Mouse (Mus musculus): ENCODE results near the gene Olfr430. TPM values are rescaled to one million over a fixed set of nuclear protein-coding genes. Genes with fewer than 3 reads are reported as not detected.
"Not testable (repeated sequence)": the region's sequence is repeated elsewhere in the genome, so short reads cannot be mapped to it uniquely, and the experiment has no call there.

The Olfr430 gene
- polyA plus RNA-seq, 1 experiment from 2014 or later, result not detected

- H3K9ac ChIP-seq (ENCODE audit: low read depth, low read length); H3K9me3 ChIP-seq (replicated peaks; ENCODE audit: control insufficient read depth, low read length, poor library complexity, severe bottlenecking); H3K36me3 ChIP-seq (ENCODE audit: control insufficient read depth, insufficient read depth, low read length); H3K4me1 ChIP-seq (ENCODE audit: control insufficient read depth, insufficient read depth, low read length); ATAC-seq; H3K27me3 ChIP-seq (ENCODE audit: control insufficient read depth, insufficient read depth, low read depth, low read length); H3K4me2 ChIP-seq (ENCODE audit: low read length); H3K27ac ChIP-seq (ENCODE audit: low read length); H3K4me3 ChIP-seq (ENCODE audit: low read depth, low read length): not testable (repeated sequence)
- WGBS, result 87% methylated on average over 4 of the region's 4 CpGs
These were observed 17.0 kb upstream of the Olfr430 start for GRCm38 (mm10) chr1:174049357-174049756.

DNA sequence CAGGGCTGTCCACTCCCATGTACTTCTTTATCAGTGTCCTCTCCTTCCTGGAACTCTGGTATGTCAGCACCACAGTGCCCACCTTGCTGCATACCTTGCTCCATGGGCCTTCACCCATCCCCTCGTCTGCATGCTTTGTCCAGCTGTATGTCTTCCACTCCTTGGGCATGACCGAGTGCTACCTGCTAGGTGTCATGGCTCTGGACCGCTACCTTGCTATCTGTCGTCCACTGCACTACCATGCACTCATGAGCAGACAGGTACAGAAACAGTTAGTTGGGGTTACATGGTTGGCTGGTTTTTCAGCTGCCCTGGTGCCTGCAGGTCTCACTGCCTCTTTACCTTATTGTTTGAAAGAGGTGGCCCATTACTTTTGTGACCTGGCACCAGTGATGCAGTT, 15.9 kb upstream of the Olfr430 start:
- no peaks in the 10 kb centered on the region for H3K9me3 ChIP-seq (replicated peaks; ENCODE audit: control insufficient read depth, low read length, poor library complexity, severe bottlenecking)
- no peak overlapping the region for H3K4me2 ChIP-seq (ENCODE audit: low read length)
- no peak overlapping the region for H3K27ac ChIP-seq (ENCODE audit: low read length)
- no peaks in the 10 kb centered on the region for H3K27me3 ChIP-seq (ENCODE audit: control insufficient read depth, insufficient read depth, low read depth, low read length)
- no peak overlapping the region for H3K9ac ChIP-seq (ENCODE audit: low read depth, low read length)
- H3K4me1 ChIP-seq (ENCODE audit: control insufficient read depth, insufficient read depth, low read length), result no peaks in the 10 kb centered on the region
- no peaks in the 10 kb centered on the region for H3K36me3 ChIP-seq (ENCODE audit: control insufficient read depth, insufficient read depth, low read length)
- 90% methylated on average over 4 of the region's 4 CpGs for WGBS
- no peak overlapping the region for H3K4me3 ChIP-seq (ENCODE audit: low read depth, low read length)
- no peak for ATAC-seq

DNA sequence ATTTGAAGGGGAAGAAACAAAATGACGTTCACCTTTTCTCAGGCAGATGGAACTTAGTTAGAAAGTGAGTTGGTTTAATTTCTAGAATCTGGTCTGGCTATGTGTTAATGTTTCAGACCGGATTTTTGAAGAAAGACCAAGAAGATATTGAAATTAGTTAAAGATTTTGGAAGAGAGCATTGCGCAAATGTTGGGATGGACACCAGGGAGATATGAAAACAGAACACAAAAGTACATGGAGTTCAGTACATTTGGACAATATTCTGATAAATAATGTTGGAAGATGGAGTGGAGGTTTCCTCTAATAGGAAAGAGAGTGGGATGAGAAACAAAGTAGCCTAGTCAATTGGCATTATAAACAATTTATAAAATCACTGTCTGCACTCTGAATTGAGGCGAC, 14.9 kb upstream of the Olfr430 start:
- Histone ChIP-seq H3K4me2 (ENCODE audit: low read length) (no peak overlapping the region), H3K4me3 (ENCODE audit: low read depth, low read length) (no peak overlapping the region), H3K4me1 (ENCODE audit: control insufficient read depth, insufficient read depth, low read length) (no peaks in the 10 kb centered on the region), H3K36me3 (ENCODE audit: control insufficient read depth, insufficient read depth, low read length) (no peaks in the 10 kb centered on the region), H3K9me3 (replicated peaks; ENCODE audit: control insufficient read depth, low read length, poor library complexity, severe bottlenecking) (no peaks in the 10 kb centered on the region), H3K9ac (ENCODE audit: low read depth, low read length) (no peak overlapping the region), H3K27me3 (ENCODE audit: control insufficient read depth, insufficient read depth, low read depth, low read length) (no peaks in the 10 kb centered on the region), H3K27ac (ENCODE audit: low read length) (no peak overlapping the region)
- ATAC-seq, result no peak
- WGBS, result 90% methylated on average over 4 of the region's 4 CpGs

DNA sequence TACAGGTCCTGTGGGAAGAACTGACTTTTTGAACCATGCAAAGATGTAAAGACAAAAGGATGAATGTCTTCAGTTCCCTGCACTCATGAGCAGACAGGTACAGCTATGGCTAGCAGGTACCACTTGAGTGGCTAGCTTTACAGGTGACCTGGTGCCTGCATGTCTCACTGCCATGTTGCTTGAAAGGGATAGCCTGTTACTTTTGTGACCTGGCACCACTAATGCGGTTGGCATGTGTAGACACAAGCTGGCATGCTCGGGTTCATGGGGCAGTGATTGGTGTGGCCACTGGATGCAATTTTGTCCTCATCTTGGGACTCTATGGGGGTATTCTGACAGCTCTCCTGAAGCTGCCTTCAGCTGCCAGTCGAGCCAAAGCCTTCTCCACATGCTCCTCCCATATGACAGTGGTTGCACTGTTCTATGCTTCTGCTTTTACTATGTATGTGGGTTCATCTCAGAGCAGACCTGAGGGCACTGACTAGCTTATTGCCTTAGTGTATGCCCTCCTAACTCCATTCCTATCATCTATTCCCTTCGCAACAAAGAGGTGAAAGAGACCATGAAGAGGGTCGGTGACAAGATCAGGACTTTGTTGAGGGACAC, 14.4 kb upstream of the Olfr430 start:
- WGBS, result 89% methylated on average over 5 of the region's 5 CpGs
- Histone ChIP-seq H3K27ac (ENCODE audit: low read length) (no peak overlapping the region), H3K4me2 (ENCODE audit: low read length) (no peak overlapping the region), H3K36me3 (ENCODE audit: control insufficient read depth, insufficient read depth, low read length) (no peaks in the 10 kb centered on the region), H3K27me3 (ENCODE audit: control insufficient read depth, insufficient read depth, low read depth, low read length) (no peaks in the 10 kb centered on the region), H3K9me3 (replicated peaks; ENCODE audit: control insufficient read depth, low read length, poor library complexity, severe bottlenecking) (no peaks in the 10 kb centered on the region), H3K4me1 (ENCODE audit: control insufficient read depth, insufficient read depth, low read length) (no peaks in the 10 kb centered on the region), H3K4me3 (ENCODE audit: low read depth, low read length) (no peak overlapping the region), H3K9ac (ENCODE audit: low read depth, low read length) (no peak overlapping the region)
- ATAC-seq, result no peak

DNA sequence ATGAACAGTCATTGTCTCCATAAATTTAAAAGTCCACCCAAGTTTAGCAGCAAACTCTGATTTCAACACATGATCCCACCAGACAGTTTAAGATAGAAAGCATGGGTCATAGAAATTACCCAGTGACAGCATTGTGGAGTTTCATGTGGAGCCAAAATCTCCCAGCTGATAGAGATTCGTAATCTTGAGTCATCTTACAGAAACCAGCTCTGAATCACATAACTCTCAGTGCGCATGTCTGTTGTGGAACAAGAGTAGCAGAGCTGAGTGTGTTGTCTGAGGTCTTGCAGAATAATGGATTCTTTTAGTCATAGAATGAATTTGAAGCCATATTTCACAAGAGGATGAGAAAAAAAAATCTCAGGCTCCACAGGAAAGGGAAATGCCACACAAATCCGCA, 13.4 kb upstream of the Olfr430 start:
- no peak overlapping the region for H3K4me3 ChIP-seq (ENCODE audit: low read depth, low read length)
- H3K4me2 ChIP-seq (ENCODE audit: low read length), result no peak overlapping the region
- H3K9ac ChIP-seq (ENCODE audit: low read depth, low read length), result no peak overlapping the region
- H3K27me3 ChIP-seq (ENCODE audit: control insufficient read depth, insufficient read depth, low read depth, low read length), result no peaks in the 10 kb centered on the region
- no peaks in the 10 kb centered on the region for H3K36me3 ChIP-seq (ENCODE audit: control insufficient read depth, insufficient read depth, low read length)
- no peaks in the 10 kb centered on the region for H3K9me3 ChIP-seq (replicated peaks; ENCODE audit: control insufficient read depth, low read length, poor library complexity, severe bottlenecking)
- no peak for ATAC-seq
- H3K4me1 ChIP-seq (ENCODE audit: control insufficient read depth, insufficient read depth, low read length), result no peaks in the 10 kb centered on the region
- no peak overlapping the region for H3K27ac ChIP-seq (ENCODE audit: low read length)
- whole genome bisulfite sequencing, result 85% methylated on average over 3 of the region's 3 CpGs

GRCm38 (mm10) chr1:174055248-174055647, 11.2 kb upstream of the Olfr430 start:
- H3K36me3 ChIP-seq (ENCODE audit: control insufficient read depth, insufficient read depth, low read length), result no peaks in the 10 kb centered on the region
- no peaks in the 10 kb centered on the region for H3K9me3 ChIP-seq (replicated peaks; ENCODE audit: control insufficient read depth, low read length, poor library complexity, severe bottlenecking)
- no peak overlapping the region for H3K4me3 ChIP-seq (ENCODE audit: low read depth, low read length)
- no peak overlapping the region for H3K9ac ChIP-seq (ENCODE audit: low read depth, low read length)
- ATAC-seq, result no peak
- no peaks in the 10 kb centered on the region for H3K27me3 ChIP-seq (ENCODE audit: control insufficient read depth, insufficient read depth, low read depth, low read length)
- no peak overlapping the region for H3K4me2 ChIP-seq (ENCODE audit: low read length)
- 76% methylated on average over 2 of the region's 2 CpGs for WGBS
- H3K4me1 ChIP-seq (ENCODE audit: control insufficient read depth, insufficient read depth, low read length), result no peaks in the 10 kb centered on the region
- no peak overlapping the region for H3K27ac ChIP-seq (ENCODE audit: low read length)

GRCm38 (mm10) chr1:174084031-174084430, 17.6 kb downstream of the Olfr430 start, which contains the start of gene Olfr429:
Olfr429 (plus strand) TSS chr1:174084331.
- 98% methylated on average over 2 of the region's 2 CpGs for WGBS
- no peak for ATAC-seq
- Histone ChIP-seq H3K9me3 (replicated peaks; ENCODE audit: control insufficient read depth, low read length, poor library complexity, severe bottlenecking) (no peaks in the 10 kb centered on the region), H3K4me1 (ENCODE audit: control insufficient read depth, insufficient read depth, low read length) (no peaks in the 10 kb centered on the region), H3K4me2 (ENCODE audit: low read length) (no peak within 1 kb of the TSS), H3K36me3 (ENCODE audit: control insufficient read depth, insufficient read depth, low read length) (no peaks in the 10 kb centered on the region), H3K9ac (ENCODE audit: low read depth, low read length) (no peak within 1 kb of the TSS), H3K4me3 (ENCODE audit: low read depth, low read length) (no peak within 1 kb of the TSS), H3K27me3 (ENCODE audit: control insufficient read depth, insufficient read depth, low read depth, low read length) (no peaks in the 10 kb centered on the region), H3K27ac (ENCODE audit: low read length) (no peak within 1 kb of the TSS)

DNA sequence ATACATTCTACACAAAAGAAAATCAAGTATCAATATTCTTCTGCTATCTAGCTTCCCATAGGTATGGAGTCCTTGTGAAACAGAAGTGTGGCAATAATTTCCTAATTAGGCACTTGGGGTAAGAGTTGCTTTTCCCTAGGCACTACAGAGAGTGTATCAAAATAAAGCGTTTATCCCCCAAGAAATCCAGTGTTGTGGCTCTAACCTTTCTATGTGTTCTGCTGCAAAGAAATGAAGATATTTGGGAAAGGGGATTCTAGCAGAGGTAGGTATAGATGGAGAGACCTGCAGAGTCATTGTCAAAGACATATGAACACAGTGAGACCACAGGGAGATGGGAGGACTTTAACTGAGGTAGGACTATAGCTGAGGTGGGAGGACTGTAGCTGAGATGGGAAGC, 30.2 kb downstream of the Olfr430 start, which contains the start of gene Olfr427:
TSS of gene Olfr427 (plus strand) at position 301 of the 400 bp plus-strand sequence.
- Histone ChIP-seq H3K9me3 (replicated peaks; ENCODE audit: control insufficient read depth, low read length, poor library complexity, severe bottlenecking) (no peaks in the 10 kb centered on the region), H3K27ac (ENCODE audit: low read length) (no peak within 1 kb of the TSS), H3K27me3 (ENCODE audit: control insufficient read depth, insufficient read depth, low read depth, low read length) (no peaks in the 10 kb centered on the region), H3K4me1 (ENCODE audit: control insufficient read depth, insufficient read depth, low read length) (no peaks in the 10 kb centered on the region), H3K9ac (ENCODE audit: low read depth, low read length) (no peak within 1 kb of the TSS), H3K36me3 (ENCODE audit: control insufficient read depth, insufficient read depth, low read length) (no peaks in the 10 kb centered on the region), H3K4me2 (ENCODE audit: low read length) (no peak within 1 kb of the TSS), H3K4me3 (ENCODE audit: low read depth, low read length) (no peak within 1 kb of the TSS)
- no peak for ATAC-seq
- WGBS, result 95% methylated on average over 1 of the region's 1 CpGs

- ATAC-seq, result no peak
- Histone ChIP-seq H3K9ac (ENCODE audit: low read depth, low read length) (no peak overlapping the region), H3K9me3 (replicated peaks; ENCODE audit: control insufficient read depth, low read length, poor library complexity, severe bottlenecking) (no peaks in the 10 kb centered on the region), H3K4me3 (ENCODE audit: low read depth, low read length) (no peak overlapping the region), H3K4me2 (ENCODE audit: low read length) (no peak overlapping the region), H3K27me3 (ENCODE audit: control insufficient read depth, insufficient read depth, low read depth, low read length) (no peaks in the 10 kb centered on the region), H3K4me1 (ENCODE audit: control insufficient read depth, insufficient read depth, low read length) (no peaks in the 10 kb centered on the region), H3K27ac (ENCODE audit: low read length) (no peak overlapping the region), H3K36me3 (ENCODE audit: control insufficient read depth, insufficient read depth, low read length) (no peaks in the 10 kb centered on the region)
- WGBS, result 70% methylated on average over 2 of the region's 2 CpGs
These were observed 37.3 kb downstream of the Olfr430 start for GRCm38 (mm10) chr1:174103735-174104134.

All from midbrain, embryonic 16.5 days (tissue).